12 mouse cellular contexts compared by ENCODE assay signal in the genomic region with DNA sequence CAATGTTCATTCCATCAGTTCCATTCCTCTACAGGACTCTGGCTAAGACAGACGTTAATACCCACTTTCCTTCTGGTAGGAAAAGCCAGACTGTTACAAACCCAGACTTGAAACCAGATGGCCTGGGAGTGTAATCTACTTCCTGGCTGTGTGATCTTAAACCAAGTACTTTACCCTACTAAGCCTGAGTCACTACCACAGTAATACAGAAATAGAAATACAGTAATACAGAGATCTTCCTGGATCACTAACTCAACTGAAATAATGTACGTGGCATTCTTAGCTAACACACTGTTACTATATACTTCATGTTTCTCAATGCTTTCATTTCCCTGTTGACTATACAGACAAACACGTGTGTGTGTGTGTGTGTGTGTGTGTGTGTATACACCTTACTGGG.
A peak's percentile ranks its signal among the peaks of the same experiment; 100 is the strongest.
DNase-seq lines count a peak whose midpoint lies in the region; ATAC-seq and TF ChIP-seq lines count a peak whose summit lies in the region.
"Had no signal": no experiment of that assay in that cellular context is flagged by ENCODE, and none has a peak within 500 bp of the region (broad histone marks: within the 10 kb centered on the region; RNA-seq: fewer than 3 reads in every experiment).

No protein-coding gene starts in this region.

- H3K9ac ChIP-seq in liver, embryonic 14.5 days (replicated peaks), result no peak overlapping the region
- H3K9ac ChIP-seq in liver, embryonic 12.5 days, result no peak overlapping the region

- TF ChIP-seq CTCF in liver, embryonic 14.5 days (IDR thresholded peaks at IDR 0.05; ENCODE audit: low read depth), result no peak

- H3K4me2 ChIP-seq in liver, embryonic 14.5 days (ENCODE audit: low read depth), result no peak overlapping the region
- no peak overlapping the region for H3K4me2 ChIP-seq in liver, embryonic 12.5 days

- intact Hi-C loops in gastrocnemius, postnatal 36 days (cut with DNase I), result no loop called here

- H3K4me3 ChIP-seq in liver, embryonic 14.5 days (ENCODE audit: insufficient read depth in 1 of 2, low read depth in 2 of 2, low read length in 2 of 2), result no peak overlapping the region
- H3K4me3 ChIP-seq in liver, embryonic 12.5 days, result no peak overlapping the region
- no peak overlapping the region for H3K4me3 ChIP-seq in limb, embryonic 10.5 days

- no peaks in the 10 kb centered on the region for H3K27me3 ChIP-seq in liver, embryonic 14.5 days (ENCODE audit: control insufficient read depth, insufficient read depth, low read length)
- H3K27me3 ChIP-seq in liver, embryonic 12.5 days (replicated peaks), result no peaks in the 10 kb centered on the region
- no peaks in the 10 kb centered on the region for H3K27me3 ChIP-seq in limb, embryonic 10.5 days (ENCODE audit: low read depth, poor library complexity, severe bottlenecking)
- H3K27me3 ChIP-seq in splenic B cell, adult 2 months (ENCODE audit: control insufficient read depth, insufficient read depth, low read length, poor library complexity, severe bottlenecking), result no peaks in the 10 kb centered on the region

- no peaks in the 10 kb centered on the region for H3K9me3 ChIP-seq in liver, embryonic 14.5 days (ENCODE audit: control insufficient read depth, low read length)
- no peaks in the 10 kb centered on the region for H3K9me3 ChIP-seq in liver, embryonic 12.5 days (replicated peaks)
- no peaks in the 10 kb centered on the region for H3K9me3 ChIP-seq in limb, embryonic 10.5 days (replicated peaks)

- DNase-seq in liver, embryonic 14.5 days (ENCODE audit: low read depth in 3 of 3, low spot score in 3 of 3), result no peak
- peak; percentile 39 for DNase-seq in adipocyte (ENCODE audit: low spot score)
- no peak for DNase-seq in limb, embryonic 10.5 days (ENCODE audit: low spot score)
- peak; percentile 66 for DNase-seq in splenic B cell, adult 2 months (ENCODE audit: low read depth, low spot score)
- DNase-seq in gastrocnemius, postnatal 36 days, result no peak
- DNase-seq in frontal cortex, postnatal 36 days (ENCODE audit: low spot score in 2 of 2), result no peak
- DNase-seq: heart, adult 11 months; heart, postnatal 14 days; kidney, adult 18-20 months; lung, adult 18-20 months had no signal

- no peak for TF ChIP-seq EP300 in liver, embryonic 14.5 days (IDR thresholded peaks at IDR 0.05; ENCODE audit: low read depth)

- peaks cover 0 to 14% of the 10 kb centered on the region in 2 experiments; a peak in 2 of 4 replicates for H3K4me1 ChIP-seq in liver, embryonic 14.5 days (replicated peaks; ENCODE audit: control insufficient read depth in 2 of 2, insufficient read depth in 2 of 2, low read length in 1 of 2)
- peaks cover 10% of the 10 kb centered on the region; the same call in 1 of the 2 replicates for H3K4me1 ChIP-seq in liver, embryonic 12.5 days
- H3K4me1 ChIP-seq in limb, embryonic 10.5 days, result peaks cover 37% of the 10 kb centered on the region

- 20% methylated on average over 3 of the region's 3 CpGs for WGBS in liver, embryonic 14.5 days (ENCODE audit: insufficient replicate concordance)
- WGBS in liver, embryonic 12.5 days (ENCODE audit: insufficient replicate concordance), result 34% methylated on average over 3 of the region's 3 CpGs
- WGBS in limb, embryonic 10.5 days, result 60% methylated on average over 3 of the region's 3 CpGs

- H3K27ac ChIP-seq in liver, embryonic 14.5 days, result no peak overlapping the region
- H3K27ac ChIP-seq in liver, embryonic 12.5 days, result no peak overlapping the region
- H3K27ac ChIP-seq in limb, embryonic 10.5 days, result peak overlapping the region; percentile 42; the same call in 1 of the 2 replicates

- ATAC-seq in liver, embryonic 14.5 days (ENCODE audit: insufficient read depth), result 0 out of 2 replicates have a peak, but pooled peaks have one; percentile 37
- ATAC-seq in liver, embryonic 12.5 days, result no peak
- ATAC-seq: midbrain, embryonic 16.5 days had no signal

- no peaks in the 10 kb centered on the region for H3K36me3 ChIP-seq in liver, embryonic 14.5 days (replicated peaks; ENCODE audit: control insufficient read depth, insufficient read depth, low read depth)
- no peaks in the 10 kb centered on the region for H3K36me3 ChIP-seq in liver, embryonic 12.5 days
- no peaks in the 10 kb centered on the region for H3K36me3 ChIP-seq in limb, embryonic 10.5 days
- no peaks in the 10 kb centered on the region for H3K36me3 ChIP-seq in splenic B cell, adult 2 months (ENCODE audit: control insufficient read depth, insufficient read depth, low read length, poor library complexity, severe bottlenecking)

Comparison
In these comparisons a context has a peak if more than half of its experiments do, and no peak if none do; other contexts are left out.
1. DNase-seq: peak in adipocyte (single experiment) and splenic B cell, adult 2 months (single experiment); none in liver, embryonic 14.5 days (0 of 3), limb, embryonic 10.5 days (single experiment), gastrocnemius, postnatal 36 days (0 of 2) and frontal cortex, postnatal 36 days (0 of 2).